Mouse (Mus musculus) neural tube, embryonic 15.5 days (tissue): ENCODE data around the gene Ncam1. TPM values are rescaled to one million over a fixed set of nuclear protein-coding genes. Genes with fewer than 3 reads are reported as not detected.
A peak's percentile ranks its signal among the peaks of the same experiment; 100 is the strongest.

Experiments
- ATAC-seq: fragments of 200-750 bp; cut with Nextera tagmentation; 2 replicates; pipeline ENCODE4 v1.8.0; 2017; ENCODE audit warnings: mild to moderate bottlenecking, moderate TSS enrichment, moderate library complexity; ENCODE audit not compliant: low FRiP score
- H3K27ac ChIP-seq: fragments of 300-500 bp; sonication (generic); replicated peaks from 2 replicates; pipeline ENCODE4 v1.5.1; 2015; ENCODE audit warnings: mild to moderate bottlenecking, inconsistent platforms
- H3K27me3 ChIP-seq: fragments of 300-500 bp; sonication (generic); replicated peaks from 2 replicates; pipeline ENCODE4 v1.6.1; 2015; ENCODE audit warnings: inconsistent platforms
- H3K36me3 ChIP-seq: fragments of 300-500 bp; sonication (generic); 2 replicates; pipeline ENCODE4 v1.6.1; 2015; ENCODE audit warnings: inconsistent platforms
- H3K4me1 ChIP-seq: fragments of 300-500 bp; sonication (generic); 2 replicates; pipeline ENCODE4 v1.6.1; 2015; ENCODE audit warnings: inconsistent platforms
- H3K4me2 ChIP-seq: fragments of 300-500 bp; sonication (generic); 2 replicates; pipeline ENCODE4 v1.6.1; 2015; ENCODE audit warnings: inconsistent platforms, mild to moderate bottlenecking, moderate library complexity
- H3K4me3 ChIP-seq: fragments of 300-500 bp; sonication (generic); replicated peaks from 2 replicates; pipeline ENCODE4 v1.5.1; 2015; ENCODE audit warnings: mild to moderate bottlenecking, inconsistent platforms
- H3K9ac ChIP-seq: fragments of 300-500 bp; sonication (generic); replicated peaks from 2 replicates; pipeline ENCODE4 v1.6.1; 2015; ENCODE audit warnings: mild to moderate bottlenecking, inconsistent platforms
- H3K9me3 ChIP-seq: fragments of 300-500 bp; sonication (generic); replicated peaks from 2 replicates; pipeline ENCODE4 v1.6.1; 2016; ENCODE audit warnings: inconsistent platforms
- WGBS: fragments of 180-500 bp; shearing (Covaris S2); methylation state at CpG from one replicate; pipeline ENCODE4 v1.1.7; 2015; ENCODE audit warnings: mixed read lengths; 5-methylcytosine and 5-hydroxymethylcytosine counted together
- polyA plus RNA-seq: library from polyadenylated mRNA; unstranded; fragments of >200 nt; fragmentation: Nextera tagmentation; extraction: Ambion mirVana; gene quantifications from 2 replicates; pipeline ENCODE4 v1.2.1, GENCODE M21; 2015

The Ncam1 gene
- polyA plus RNA-seq, 1 experiment from 2014 or later = 434 TPM

DNA sequence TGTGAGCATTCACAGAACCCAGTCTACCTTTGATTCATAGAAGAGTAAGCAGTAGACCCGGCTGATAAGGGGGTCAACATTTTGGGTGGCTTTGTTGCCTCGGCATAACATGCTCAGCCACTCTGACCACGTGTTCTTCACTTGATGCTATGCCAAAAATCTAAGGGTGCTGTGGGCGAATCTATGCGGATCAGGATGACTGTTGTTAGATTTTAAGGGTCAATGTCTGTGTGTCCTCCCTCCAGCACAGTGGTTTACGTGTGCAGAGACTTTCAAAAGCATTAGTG, 311.1 kb downstream of the Ncam1 start:
- Histone ChIP-seq H3K4me3 (no peak overlapping the region), H3K9me3 (no peaks in the 10 kb centered on the region), H3K27ac (no peak overlapping the region), H3K27me3 (peaks cover 4% of the 10 kb centered on the region; the same call in 1 of the 2 replicates), H3K4me1 (peaks cover 44% of the 10 kb centered on the region), H3K9ac (no peak overlapping the region), H3K4me2 (no peak overlapping the region), H3K36me3 (no peaks in the 10 kb centered on the region)
- ATAC-seq = no peak
- WGBS = 82% methylated on average over 6 of the region's 6 CpGs

DNA sequence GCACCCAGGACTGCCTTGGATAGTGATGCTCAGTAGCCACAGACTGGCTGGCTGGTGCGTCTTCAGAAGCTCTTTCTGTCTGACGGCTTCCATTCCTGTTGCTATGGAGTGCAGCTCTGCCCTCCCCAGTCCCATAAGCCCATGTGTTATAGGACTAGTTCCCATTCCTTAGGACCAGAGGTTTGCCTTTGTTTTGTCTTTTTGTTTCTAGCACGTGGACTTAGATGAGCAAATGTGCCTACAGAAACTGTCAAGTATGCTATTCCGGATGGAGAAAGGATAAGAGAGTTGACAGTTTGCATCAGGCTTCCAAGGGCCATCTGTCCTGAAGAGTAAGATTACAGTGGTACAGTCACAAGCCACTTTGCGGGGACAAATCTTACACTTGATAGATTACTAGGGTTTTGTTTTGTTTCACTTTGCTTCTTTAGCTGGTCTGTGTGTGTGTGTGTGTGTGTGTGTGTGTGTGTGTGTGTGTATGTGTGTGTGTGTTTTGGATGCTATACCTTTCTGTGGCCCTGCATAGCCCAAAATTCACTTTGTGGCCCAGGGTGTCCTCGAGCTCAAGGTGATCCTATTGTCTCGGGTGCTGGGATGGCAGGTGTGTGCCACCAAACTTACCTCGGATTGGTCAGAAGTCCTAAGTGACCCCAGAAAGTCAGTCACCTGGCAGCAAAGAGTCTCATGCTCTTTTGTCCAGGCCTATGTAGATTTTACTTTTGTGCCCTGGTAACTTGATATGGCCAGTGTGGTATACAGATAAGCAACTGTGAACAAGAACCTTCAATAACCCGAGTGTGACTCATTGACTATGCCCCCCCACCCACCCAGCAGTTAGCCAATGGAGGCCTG, 311.7 kb downstream of the Ncam1 start:
- Histone ChIP-seq H3K27me3 (peaks cover 4% of the 10 kb centered on the region; the same call in 1 of the 2 replicates), H3K27ac (no peak overlapping the region), H3K9ac (no peak overlapping the region), H3K4me3 (no peak overlapping the region), H3K9me3 (no peaks in the 10 kb centered on the region), H3K4me1 (peaks cover 44% of the 10 kb centered on the region), H3K36me3 (no peaks in the 10 kb centered on the region), H3K4me2 (no peak overlapping the region)
- no peak for ATAC-seq
- 75% methylated on average over 9 of the region's 9 CpGs for WGBS

DNA sequence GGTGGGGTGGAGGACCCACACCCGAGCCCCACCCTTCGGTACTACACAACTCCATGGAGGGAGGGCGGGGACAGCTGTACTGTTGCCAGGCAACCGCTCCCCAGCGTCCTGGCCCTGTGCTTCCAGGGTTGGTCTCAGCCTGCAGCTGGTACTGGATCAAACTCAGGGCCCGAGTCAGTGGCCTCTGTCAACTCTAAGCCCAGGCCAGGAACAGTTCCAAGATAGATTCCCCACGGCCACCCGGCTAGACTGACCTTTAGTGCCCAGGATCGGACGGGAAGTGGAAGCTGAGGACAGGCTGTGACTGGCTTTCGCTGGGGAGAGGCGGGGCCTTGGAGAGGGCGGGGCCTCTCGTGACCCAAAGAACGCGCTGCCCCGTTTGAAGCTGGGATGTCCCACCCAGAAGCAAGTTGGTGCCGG, 312.8 kb downstream of the Ncam1 start, which contains the start of gene Ttc12:
TSS of gene Ttc12 (minus strand) at position 334 of the 420 bp plus-strand sequence.
- ATAC-seq = peak; percentile 83
- H3K9me3 ChIP-seq = no peaks in the 10 kb centered on the region
- peak within 1 kb of the TSS; percentile 42 for H3K9ac ChIP-seq
- H3K36me3 ChIP-seq = no peaks in the 10 kb centered on the region
- H3K27ac ChIP-seq = peak within 1 kb of the TSS; percentile 51; the same call in 1 of the 2 replicates
- peaks cover 4% of the 10 kb centered on the region; the same call in 1 of the 2 replicates for H3K27me3 ChIP-seq
- under 1% methylated on average over 18 of the region's 18 CpGs for WGBS
- peaks cover 44% of the 10 kb centered on the region for H3K4me1 ChIP-seq
- H3K4me2 ChIP-seq = peak within 1 kb of the TSS; percentile 75
- peak within 1 kb of the TSS; percentile 47 for H3K4me3 ChIP-seq

DNA sequence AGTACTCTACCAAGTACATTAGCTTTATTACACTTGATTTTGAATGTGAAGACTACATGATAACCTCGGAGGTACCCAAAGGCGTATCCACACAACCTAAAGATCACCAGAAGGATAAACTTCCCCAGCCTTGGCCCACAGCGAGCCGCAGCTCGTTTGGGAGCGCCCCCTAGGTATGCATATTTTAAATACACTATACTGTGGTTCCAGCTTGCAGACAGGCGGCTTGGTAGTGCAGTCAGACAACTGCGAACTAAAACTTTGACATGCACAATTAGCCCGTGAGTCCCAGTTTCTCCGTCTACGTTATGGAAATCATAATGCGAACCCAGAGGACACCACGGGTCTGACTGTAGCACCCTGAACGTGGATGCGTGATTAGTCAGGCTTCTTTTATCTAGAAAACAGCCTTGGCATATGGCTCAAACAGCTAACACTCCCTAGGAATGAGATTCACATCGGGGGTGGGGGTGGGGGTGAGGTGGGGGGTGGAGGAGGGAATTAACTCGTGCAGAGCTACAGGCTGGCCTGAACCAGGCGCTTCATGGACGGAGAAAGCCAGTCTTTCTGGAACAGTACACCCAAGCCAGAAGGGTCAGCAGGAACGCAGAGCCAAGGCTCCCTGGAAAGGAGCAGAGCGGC, 313.4 kb downstream of the Ncam1 start:
- H3K4me2 ChIP-seq = peak overlapping the region; percentile 75
- H3K9ac ChIP-seq = peak overlapping the region; percentile 42
- WGBS = 5% methylated on average over 21 of the region's 21 CpGs
- H3K36me3 ChIP-seq = no peaks in the 10 kb centered on the region
- no peak; the same call in 1 of the 2 replicates for ATAC-seq
- peak overlapping the region; percentile 47 for H3K4me3 ChIP-seq
- peaks cover 4% of the 10 kb centered on the region; the same call in 1 of the 2 replicates for H3K27me3 ChIP-seq
- no peaks in the 10 kb centered on the region for H3K9me3 ChIP-seq
- peaks cover 44% of the 10 kb centered on the region for H3K4me1 ChIP-seq
- 0 out of 2 replicates have a peak overlapping the region, but pooled peaks have one; percentile 51 for H3K27ac ChIP-seq

DNA sequence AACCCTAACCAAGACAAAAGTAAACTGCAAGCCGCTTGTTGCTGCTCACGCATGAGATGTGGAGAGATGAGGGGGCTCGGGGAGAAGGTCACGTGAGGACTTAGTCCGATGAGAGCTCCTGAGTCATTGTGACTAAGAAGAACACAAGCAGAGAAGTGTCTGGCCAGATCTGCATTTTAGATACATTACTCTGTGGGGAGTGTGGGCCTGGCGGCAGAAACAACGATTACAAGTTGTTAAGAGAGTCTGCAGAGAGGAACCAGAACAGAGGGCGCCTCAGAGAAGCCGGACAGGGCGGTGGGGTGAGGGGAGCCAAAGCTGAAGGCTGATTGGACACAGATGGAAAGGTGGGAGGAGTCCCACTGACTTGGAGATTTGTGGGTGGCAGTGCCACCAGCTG, 315.4 kb downstream of the Ncam1 start:
- no peak overlapping the region for H3K4me3 ChIP-seq
- no peaks in the 10 kb centered on the region for H3K36me3 ChIP-seq
- no peak for ATAC-seq
- no peak overlapping the region for H3K27ac ChIP-seq
- H3K9ac ChIP-seq = no peak overlapping the region
- peaks cover 4% of the 10 kb centered on the region; the same call in 1 of the 2 replicates for H3K27me3 ChIP-seq
- peak overlapping the region; percentile 6; the same call in 1 of the 2 replicates for H3K4me2 ChIP-seq
- H3K9me3 ChIP-seq = no peaks in the 10 kb centered on the region
- H3K4me1 ChIP-seq = peaks cover 29% of the 10 kb centered on the region
- 32% methylated on average over 10 of the region's 10 CpGs for WGBS

DNA sequence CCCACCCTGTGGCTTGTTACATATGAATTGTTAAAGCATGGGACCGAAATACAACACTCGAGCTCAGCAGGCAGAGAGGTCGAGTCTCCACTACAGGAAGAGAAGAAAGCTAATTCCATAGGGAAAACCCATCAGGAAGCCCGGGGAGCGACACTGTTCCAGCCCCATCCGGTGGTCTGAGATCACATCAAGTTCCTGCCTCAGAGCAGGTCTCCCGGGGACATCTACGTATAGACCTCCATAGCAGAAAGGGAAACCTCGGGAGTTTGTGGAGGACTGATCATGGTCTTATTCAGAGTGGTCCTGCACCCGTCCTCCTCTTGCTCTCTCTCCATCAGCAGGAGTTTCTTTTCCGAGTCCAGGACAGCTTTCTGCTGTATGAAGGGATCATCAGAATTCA, 326.6 kb downstream of the Ncam1 start:
- Histone ChIP-seq H3K27me3 (no peaks in the 10 kb centered on the region), H3K4me1 (peaks cover 6% of the 10 kb centered on the region; the same call in 1 of the 2 replicates), H3K4me2 (no peak overlapping the region), H3K4me3 (no peak overlapping the region), H3K9ac (no peak overlapping the region), H3K27ac (no peak overlapping the region), H3K36me3 (no peaks in the 10 kb centered on the region), H3K9me3 (no peaks in the 10 kb centered on the region)
- ATAC-seq = no peak
- 75% methylated on average over 11 of the region's 11 CpGs for WGBS

DNA sequence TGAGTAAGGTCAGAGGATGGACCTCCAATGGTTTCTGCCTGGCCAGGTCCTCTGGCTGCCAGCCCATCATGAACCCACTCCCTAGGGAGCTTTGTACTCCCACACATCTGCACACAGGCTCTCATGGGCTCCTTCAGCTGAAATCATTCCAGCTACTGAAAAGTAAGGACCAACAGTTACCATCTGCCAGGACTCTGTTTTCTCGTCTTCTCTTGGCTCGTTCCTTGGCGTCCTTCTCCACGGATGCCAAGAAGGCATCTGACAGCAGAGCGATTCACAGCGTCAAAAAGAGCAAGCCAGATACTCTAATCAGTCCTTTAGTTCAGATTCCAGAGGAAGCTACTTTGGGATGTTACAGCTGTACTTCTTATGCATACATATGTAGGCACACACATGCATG, 327.8 kb downstream of the Ncam1 start:
- no peak overlapping the region for H3K4me3 ChIP-seq
- no peaks in the 10 kb centered on the region for H3K9me3 ChIP-seq
- no peak overlapping the region for H3K4me2 ChIP-seq
- ATAC-seq = no peak
- H3K27me3 ChIP-seq = no peaks in the 10 kb centered on the region
- peaks cover 6% of the 10 kb centered on the region; the same call in 1 of the 2 replicates for H3K4me1 ChIP-seq
- H3K27ac ChIP-seq = no peak overlapping the region
- H3K9ac ChIP-seq = no peak overlapping the region
- H3K36me3 ChIP-seq = no peaks in the 10 kb centered on the region
- WGBS = 72% methylated on average over 6 of the region's 6 CpGs

DNA sequence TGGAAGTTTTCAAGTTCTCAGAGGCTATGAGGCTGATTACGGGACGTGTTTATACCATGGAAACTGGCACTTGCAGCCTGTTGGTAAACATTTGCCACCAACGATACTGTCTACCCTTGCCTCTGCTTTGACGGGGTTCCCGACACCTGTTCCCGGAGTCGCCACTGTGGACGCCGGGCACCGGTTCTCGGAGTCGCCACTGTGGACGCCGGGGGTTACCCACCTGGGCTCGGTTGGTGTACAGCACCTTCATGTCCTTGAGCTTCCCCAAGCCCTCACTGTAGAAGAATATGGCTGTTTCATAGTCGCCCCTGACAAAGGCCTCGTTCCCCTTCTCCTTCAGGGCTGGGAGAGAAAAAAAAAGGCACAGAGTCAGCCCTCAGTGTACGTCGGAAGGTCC, 328.7 kb downstream of the Ncam1 start:
- no peak for ATAC-seq
- Histone ChIP-seq H3K9me3 (no peaks in the 10 kb centered on the region), H3K27me3 (no peaks in the 10 kb centered on the region), H3K4me2 (no peak overlapping the region), H3K36me3 (no peaks in the 10 kb centered on the region), H3K4me1 (peaks cover 6% of the 10 kb centered on the region; the same call in 1 of the 2 replicates), H3K27ac (no peak overlapping the region), H3K9ac (no peak overlapping the region), H3K4me3 (no peak overlapping the region)
- WGBS = 96% methylated on average over 19 of the region's 19 CpGs

DNA sequence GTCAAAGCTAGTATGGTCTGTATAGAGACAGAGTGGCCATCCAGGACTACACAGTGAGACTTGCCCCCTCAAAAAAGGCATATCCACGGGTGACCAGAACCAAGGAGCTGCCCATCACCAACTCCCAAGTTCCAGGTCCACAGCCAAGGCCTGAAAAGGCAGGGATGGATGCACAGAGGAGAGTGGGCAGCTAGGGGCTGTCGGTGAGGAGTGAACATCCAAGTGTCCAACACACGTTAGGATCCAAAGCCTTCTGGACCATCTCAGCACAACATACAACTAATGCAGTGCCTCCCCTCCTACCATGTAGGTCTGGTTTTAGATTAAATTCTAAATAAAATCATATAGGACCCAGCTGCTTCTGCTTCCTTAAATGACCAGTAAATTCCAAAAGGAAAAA, 342.6 kb downstream of the Ncam1 start:
- H3K4me1 ChIP-seq = no peaks in the 10 kb centered on the region
- no peak overlapping the region for H3K4me3 ChIP-seq
- H3K9me3 ChIP-seq = 0 out of 2 replicates have a peak, but pooled peaks cover 2% of the 10 kb centered on the region
- no peaks in the 10 kb centered on the region for H3K27me3 ChIP-seq
- H3K27ac ChIP-seq = no peak overlapping the region
- H3K9ac ChIP-seq = no peak overlapping the region
- no peak overlapping the region for H3K4me2 ChIP-seq
- no peaks in the 10 kb centered on the region for H3K36me3 ChIP-seq
- no peak for ATAC-seq
- WGBS = 89% methylated on average over 3 of the region's 3 CpGs

DNA sequence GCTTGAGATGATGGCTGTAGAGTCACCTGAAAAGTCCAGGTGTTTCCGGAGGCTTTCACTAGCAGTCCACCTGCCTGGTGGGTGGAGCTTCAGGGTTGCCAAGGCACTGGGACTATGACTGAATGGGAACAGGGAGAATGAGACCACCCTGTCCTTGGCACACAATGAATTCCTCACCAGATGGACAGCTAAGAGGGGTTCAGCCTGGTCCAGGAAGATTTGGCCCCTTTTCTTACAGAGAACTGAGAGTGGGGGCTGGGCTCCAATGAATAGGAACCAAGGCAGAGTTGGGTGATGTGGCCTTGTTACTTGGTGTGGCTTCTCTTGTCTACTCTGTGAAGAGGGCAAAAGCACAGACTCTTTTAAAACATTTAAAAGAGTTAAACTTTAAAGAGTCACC, 346.3 kb downstream of the Ncam1 start:
- H3K36me3 ChIP-seq = no peaks in the 10 kb centered on the region
- H3K27me3 ChIP-seq = no peaks in the 10 kb centered on the region
- H3K9ac ChIP-seq = no peak overlapping the region
- 0 out of 2 replicates have a peak, but pooled peaks cover 2% of the 10 kb centered on the region for H3K9me3 ChIP-seq
- H3K4me3 ChIP-seq = no peak overlapping the region
- ATAC-seq = no peak
- no peak overlapping the region for H3K4me2 ChIP-seq
- no peak overlapping the region for H3K27ac ChIP-seq
- no peaks in the 10 kb centered on the region for H3K4me1 ChIP-seq
- WGBS = 94% methylated on average over 1 of the region's 1 CpGs
